In genomic region chr11:88204593-88205368, GRCm38 (mm10) we compare ENCODE assay signal across 8 mouse cellular contexts. TPM values are rescaled to one million over a fixed set of nuclear protein-coding genes. Genes with fewer than 3 reads are reported as not detected.
A peak's percentile ranks its signal among the peaks of the same experiment; 100 is the strongest.
DNase-seq lines count a peak whose midpoint lies in the region; ATAC-seq lines count a peak whose summit lies in the region.

No protein-coding gene starts in this region.

- 29% methylated on average over 30 of the region's 30 CpGs for WGBS in kidney, embryonic 16.5 days
- 34% methylated on average over 30 of the region's 30 CpGs for WGBS in hindbrain, embryonic 11.5 days

- peaks cover 6% of the 10 kb centered on the region for H3K36me3 ChIP-seq in kidney, embryonic 16.5 days (ENCODE audit: insufficient read depth, low read length)
- H3K36me3 ChIP-seq in hindbrain, embryonic 11.5 days (ENCODE audit: control insufficient read depth, insufficient read depth, low read length) = 0 out of 2 replicates have a peak, but pooled peaks cover 3% of the 10 kb centered on the region

- H3K27me3 ChIP-seq in kidney, embryonic 16.5 days (ENCODE audit: insufficient read depth, low read length) = no peaks in the 10 kb centered on the region
- no peaks in the 10 kb centered on the region for H3K27me3 ChIP-seq in hindbrain, embryonic 11.5 days (ENCODE audit: control insufficient read depth, insufficient read depth, low read length)

- intact Hi-C loops in gastrocnemius, postnatal 36 days (cut with DNase I) = loop anchor here (5.0 kb wide), 1 partner anchor 222 kb away; no protein-coding TSS in a partner anchor

- ATAC-seq in kidney, embryonic 16.5 days (ENCODE audit: low FRiP score, low TSS enrichment) = no peak
- peak; percentile 46 for ATAC-seq in hindbrain, embryonic 11.5 days (ENCODE audit: low FRiP score)
- peak; percentile 15 for ATAC-seq in megakaryocyte-erythroid progenitor cell, adult 5-6 weeks (replicated peaks; ENCODE audit: low FRiP score, low TSS enrichment, poor library complexity, severe bottlenecking)

- H3K9me3 ChIP-seq in kidney, embryonic 16.5 days (ENCODE audit: low read length) = no peaks in the 10 kb centered on the region
- H3K9me3 ChIP-seq in hindbrain, embryonic 11.5 days (ENCODE audit: control insufficient read depth, low read length) = no peaks in the 10 kb centered on the region

- H3K27ac ChIP-seq in kidney, embryonic 16.5 days (ENCODE audit: low read length) = peak overlapping the region; percentile 41; the same call in 1 of the 2 replicates
- no peak overlapping the region for H3K27ac ChIP-seq in hindbrain, embryonic 11.5 days (ENCODE audit: low read depth, low read length)

- no peak for DNase-seq in kidney, postnatal 25 days
- DNase-seq in c-Kit-negative CD71-positive TER-119-positive erythroid progenitor cells, embryonic 14.5 days (ENCODE audit: low read depth, low spot score) = peak; percentile 11
- no peak for DNase-seq in hindbrain, embryonic 11.5 days (ENCODE audit: low spot score)
- DNase-seq in adipocyte (ENCODE audit: low spot score) = no peak
- no peak for DNase-seq in gastrocnemius, postnatal 36 days
- no peak for DNase-seq in right cerebral cortex, adult 18-20 months

- peak overlapping the region; percentile 69 for H3K9ac ChIP-seq in kidney, embryonic 16.5 days (replicated peaks; ENCODE audit: low read length)
- peak overlapping the region; percentile 70 for H3K9ac ChIP-seq in hindbrain, embryonic 11.5 days (ENCODE audit: low read depth, low read length)

- H3K4me1 ChIP-seq in kidney, embryonic 16.5 days (ENCODE audit: insufficient read depth, low read length) = peaks cover 14% of the 10 kb centered on the region
- H3K4me1 ChIP-seq in hindbrain, embryonic 11.5 days (replicated peaks; ENCODE audit: control insufficient read depth, insufficient read depth, low read length) = peaks cover 4% of the 10 kb centered on the region; the same call in 1 of the 2 replicates

- H3K4me3 ChIP-seq in kidney, embryonic 16.5 days (ENCODE audit: low read length) = peak overlapping the region; percentile 80
- H3K4me3 ChIP-seq in hindbrain, embryonic 11.5 days (ENCODE audit: low read depth, low read length) = peak overlapping the region; percentile 58

- peak overlapping the region; percentile 78 for H3K4me2 ChIP-seq in kidney, embryonic 16.5 days (replicated peaks; ENCODE audit: low read depth, low read length)
- H3K4me2 ChIP-seq in hindbrain, embryonic 11.5 days (replicated peaks; ENCODE audit: low read depth, low read length) = peak overlapping the region; percentile 64

RNA-seq across cellular contexts. Expression of gene Mrps23, which starts 0.6 kb away (rescaled TPM):
- 61.5 and 66.6 TPM in 2 replicates for polyA plus RNA-seq in kidney, embryonic 16.5 days (2015; fragmentation: Nextera tagmentation; extraction: Ambion mirVana)
- 83.2 and 84.5 TPM in 2 replicates for polyA plus RNA-seq in hindbrain, embryonic 11.5 days (2014; fragmentation: Nextera tagmentation; extraction: Ambion mirVana)
- total RNA-seq in megakaryocyte-erythroid progenitor cell, adult 5-6 weeks (2014; fragmentation: Nextera tagmentation) = 78.6 and 78.8 TPM in 2 replicates
- 58.9 and 154 TPM in 2 replicates for total RNA-seq in megakaryocyte-erythroid progenitor cell, adult 5-6 weeks (2017)
- total RNA-seq in gastrocnemius, postnatal 36 days (2021) = 100 to 1,000 TPM; 123 to 140 TPM
